ENCODE assay signal across 7 mouse cellular contexts in the genomic region with DNA sequence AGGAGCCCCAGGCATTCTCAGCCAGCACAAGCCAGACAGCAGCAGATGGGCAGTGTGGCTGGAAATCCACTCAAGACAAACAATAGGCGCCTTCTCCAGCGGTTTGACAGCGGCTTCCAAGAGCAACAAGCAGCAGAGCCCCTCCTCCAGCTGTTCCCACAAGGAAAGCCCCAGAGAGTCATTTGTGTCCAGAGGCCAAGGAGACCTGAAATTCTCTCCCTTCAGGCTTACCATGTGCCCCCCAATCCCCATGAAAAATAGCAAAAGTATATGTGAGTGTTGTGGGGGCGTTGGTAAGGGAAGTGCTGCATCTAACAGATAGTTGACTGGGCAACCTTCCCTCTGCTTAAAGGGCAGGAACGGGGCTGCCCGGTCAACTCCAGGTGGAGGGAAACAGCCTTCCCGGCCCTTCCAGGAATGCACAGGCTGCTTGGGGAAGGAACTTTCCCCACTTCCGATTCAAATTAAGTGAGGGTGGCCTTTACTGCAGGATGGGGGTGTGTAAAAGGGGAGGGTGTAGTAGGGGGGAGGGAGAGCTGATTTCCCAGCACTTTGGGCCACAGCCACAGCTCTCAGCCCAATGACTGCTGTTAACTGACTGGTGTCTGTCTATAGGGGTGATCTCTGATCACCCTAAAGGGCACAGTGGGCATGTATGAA. TPM values are rescaled to one million over a fixed set of nuclear protein-coding genes. Genes with fewer than 3 reads are reported as not detected.
DNase-seq lines count a peak whose midpoint lies in the region; ATAC-seq lines count a peak whose summit lies in the region.

No protein-coding gene starts in this region.

- H3K27ac ChIP-seq in forebrain, embryonic 11.5 days (ENCODE audit: low read depth, low read length), result peak overlapping the region; percentile 25; the same call in 1 of the 2 replicates

- peak; percentile 60 for DNase-seq in embryo, embryonic 10 days (ENCODE audit: low spot score)
- peak; percentile 61 for DNase-seq in forebrain, embryonic 11.5 days (ENCODE audit: low spot score)
- DNase-seq in heart, postnatal 25 days (ENCODE audit: low spot score), result peak; percentile 64
- peak; percentile 60 for DNase-seq in mesoderm, embryonic 11.5 days (ENCODE audit: low read depth, low spot score)
- no peak for DNase-seq in frontal cortex, adult 2 months (ENCODE audit: extremely low spot score in 1 of 2, low spot score in 1 of 2)
- no peak for DNase-seq in right cerebral cortex, adult 2 months (ENCODE audit: low spot score in 2 of 2)
- no peak for DNase-seq in left cerebral cortex, postnatal 14 days (ENCODE audit: low spot score in 2 of 2)

- WGBS in forebrain, embryonic 11.5 days, result 6% methylated on average over 8 of the region's 8 CpGs

- H3K36me3 ChIP-seq in forebrain, embryonic 11.5 days (ENCODE audit: control insufficient read depth, insufficient read depth, low read length), result no peaks in the 10 kb centered on the region

- peak overlapping the region; percentile 83; the same call in 1 of the 2 replicates for H3K4me2 ChIP-seq in forebrain, embryonic 11.5 days (ENCODE audit: low read depth, low read length, severe bottlenecking)

- peak; percentile 19; the same call in 1 of the 2 replicates for ATAC-seq in forebrain, embryonic 11.5 days (replicated peaks; ENCODE audit: low FRiP score)

- intact Hi-C loops in heart, postnatal 25 days (cut with DNase I), result loop anchor here (5.0 kb wide), 1 partner anchor 42 kb away; no protein-coding TSS in a partner anchor
- intact Hi-C loops in left cerebral cortex, postnatal 14 days (cut with DNase I), result loop anchor here (5.0 kb wide), 2 partner anchors 42 to 67 kb away; no protein-coding TSS in a partner anchor

- peaks cover 11% of the 10 kb centered on the region for H3K4me1 ChIP-seq in forebrain, embryonic 11.5 days (replicated peaks; ENCODE audit: control insufficient read depth, insufficient read depth, low read length)

- no peak overlapping the region for H3K4me3 ChIP-seq in forebrain, embryonic 11.5 days (ENCODE audit: low read depth, low read length)

- H3K9ac ChIP-seq in forebrain, embryonic 11.5 days (ENCODE audit: low read length), result peak overlapping the region; percentile 83; the same call in 1 of the 2 replicates

- no peaks in the 10 kb centered on the region for H3K9me3 ChIP-seq in forebrain, embryonic 11.5 days (ENCODE audit: control insufficient read depth, low read length)

- H3K27me3 ChIP-seq in forebrain, embryonic 11.5 days (ENCODE audit: control insufficient read depth, insufficient read depth, low read length), result no peaks in the 10 kb centered on the region

RNA-seq across cellular contexts. Expression of gene Pde9a, which starts 0.9 kb away (rescaled TPM):
- polyA plus RNA-seq in forebrain, embryonic 11.5 days (2014; fragmentation: Nextera tagmentation; extraction: Ambion mirVana), result 30.4 and 33.7 TPM in 2 replicates
- total RNA-seq in heart, postnatal 25 days (2021), result 1 to 10 TPM; 5.1 to 6.7 TPM
- polyA plus RNA-seq in frontal cortex, adult 2 months (2012; rRNA removed), result 28.6 and 29.6 TPM in 2 replicates
- 10 to 100 TPM; 24.4 to 27.2 TPM for total RNA-seq in left cerebral cortex, postnatal 14 days (2021)

Comparison
In these comparisons a context has a peak if more than half of its experiments do, and no peak if none do; other contexts are left out.
1. DNase-seq: peak in embryo, embryonic 10 days (single experiment), forebrain, embryonic 11.5 days (single experiment), heart, postnatal 25 days (single experiment) and mesoderm, embryonic 11.5 days (single experiment); none in frontal cortex, adult 2 months (0 of 2), right cerebral cortex, adult 2 months (0 of 2) and left cerebral cortex, postnatal 14 days (0 of 2).